Mouse (Mus musculus) cortical plate, adult 2 months (tissue): ENCODE results near the gene Chd6.

Source experiments
- CTCF ChIP-seq: fragments of 200-500 bp; IDR thresholded peaks from 2 replicates; pipeline ENCODE4 v1.5.1; 2011; ENCODE audit warnings: mild to moderate bottlenecking, control low read depth, low read length; ENCODE audit not compliant: insufficient read depth; ENCODE audit errors: extremely low read depth
- POLR2A ChIP-seq: fragments of 200-500 bp; IDR thresholded peaks from 2 replicates; pipeline ENCODE4 v1.6.1; 2011; ENCODE audit warnings: mild to moderate bottlenecking, low read length, control low read depth; ENCODE audit not compliant: insufficient read depth; ENCODE audit errors: extremely low read depth

- TF ChIP-seq CTCF, result no peak
- TF ChIP-seq POLR2A, result no peak
These were observed 104.5 kb downstream of the Chd6 start for GRCm38 (mm10) chr2:161004338-161004737.
